Mouse (Mus musculus) brain, embryonic 18.5 days (tissue): ENCODE measurements around the gene Upb1.
A peak's percentile ranks its signal among the peaks of the same experiment; 100 is the strongest.
"Not testable (repeated sequence)": the region's sequence is repeated elsewhere in the genome, so short reads cannot be mapped to it uniquely, and the experiment has no call there.

Source experiments
- DNase-seq: peaks from one replicate; pipeline ENCODE4 v3.0.0-alpha.2; 2012; ENCODE audit warnings: low read depth, low spot score

The Upb1 gene

DNA sequence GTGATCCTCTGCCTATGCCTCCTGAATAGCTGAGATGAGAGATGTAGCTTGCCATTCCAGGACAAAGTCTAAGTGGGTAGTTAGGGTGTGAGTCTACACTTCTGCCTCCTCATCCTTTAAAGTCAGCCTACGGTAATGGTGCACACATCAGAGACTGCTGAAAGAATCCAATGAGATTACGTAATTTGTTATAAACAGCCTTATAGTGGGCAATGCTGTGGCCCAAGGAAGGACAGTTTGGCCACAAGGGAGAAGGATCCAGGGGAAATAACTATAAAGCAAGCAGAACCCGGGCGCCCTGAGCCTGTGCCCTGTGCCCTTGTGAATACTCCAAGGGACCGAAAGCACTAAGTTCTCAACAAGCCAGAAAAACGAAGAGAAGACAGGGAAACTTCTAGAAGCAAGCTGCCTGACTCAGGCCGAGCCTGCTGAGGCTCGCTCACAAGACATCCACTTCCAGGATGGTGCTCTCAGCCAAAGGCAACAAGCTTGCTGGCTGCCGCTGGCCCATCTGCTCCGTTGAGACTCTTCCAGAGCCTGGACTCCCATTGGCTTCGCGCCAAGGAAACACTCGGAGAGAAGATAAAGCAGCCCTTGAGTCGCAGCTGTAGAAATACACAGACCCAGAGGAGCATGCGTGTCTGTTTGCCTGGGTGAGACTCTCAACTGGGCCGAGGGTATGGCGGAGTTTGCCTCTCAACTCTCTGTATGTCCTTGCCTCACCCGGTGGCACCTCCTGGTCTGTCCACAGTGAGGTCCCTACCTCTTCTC lies 55.3 kb downstream of the Upb1 start:
- DNase-seq = not testable (repeated sequence)

- DNase-seq = no peak
Measured at GRCm38 (mm10) chr10:75457852-75458251, 56.9 kb downstream of the Upb1 start.

GRCm38 (mm10) chr10:75458329-75458728 lies 57.4 kb downstream of the Upb1 start:
- no peak for DNase-seq

- no peak for DNase-seq
Measured at GRCm38 (mm10) chr10:75462728-75463127, 61.8 kb downstream of the Upb1 start.

GRCm38 (mm10) chr10:75465781-75466550 lies 65.1 kb downstream of the Upb1 start:
- DNase-seq = no peak

- DNase-seq = no peak
Measured at GRCm38 (mm10) chr10:75473411-75473810, 72.5 kb downstream of the Upb1 start.

DNA sequence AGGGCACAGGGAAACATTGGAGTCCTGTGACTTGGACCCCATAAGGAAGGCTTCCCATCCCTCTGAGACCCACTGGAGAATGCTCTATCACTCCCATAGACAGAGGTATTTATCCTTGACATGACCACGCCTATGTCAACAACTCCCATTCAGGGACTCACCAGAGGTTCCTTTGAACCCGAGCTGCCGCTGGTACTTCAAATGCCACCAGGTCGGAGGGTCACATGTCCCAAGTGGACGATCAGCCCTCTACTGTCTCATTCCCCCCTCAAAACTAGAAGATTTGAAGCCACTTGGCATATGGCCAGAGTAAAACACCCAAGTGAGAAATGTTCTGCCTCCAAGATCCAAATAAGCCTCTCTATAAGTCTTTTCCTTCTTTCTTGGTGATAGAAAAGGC lies 73.7 kb downstream of the Upb1 start:
- DNase-seq = no peak

- not testable (repeated sequence) for DNase-seq
Measured at GRCm38 (mm10) chr10:75475139-75475850, 74.4 kb downstream of the Upb1 start.

DNA sequence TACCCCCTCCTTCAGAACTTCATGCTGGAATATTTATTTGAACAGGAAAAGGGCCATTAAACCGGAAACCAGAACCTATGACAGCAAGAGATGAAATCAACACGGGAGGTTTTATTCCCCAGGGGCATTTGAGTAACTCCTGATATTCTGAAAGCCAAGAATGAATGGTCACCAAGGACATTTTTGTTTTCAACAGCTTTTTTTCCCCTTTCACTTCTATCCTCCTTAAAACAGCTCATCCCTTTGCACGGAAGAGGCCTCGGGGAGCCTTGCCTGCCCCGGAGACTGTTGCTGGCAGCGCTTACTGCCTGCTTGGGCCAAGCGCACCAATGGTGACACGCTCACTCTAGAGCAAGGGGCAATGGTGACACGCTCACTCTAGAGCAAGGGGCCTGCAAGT lies 76.1 kb downstream of the Upb1 start:
- DNase-seq = no peak

- DNase-seq = no peak
Measured at GRCm38 (mm10) chr10:75479955-75480354, 79.0 kb downstream of the Upb1 start.

GRCm38 (mm10) chr10:75481703-75482102 lies 80.8 kb downstream of the Upb1 start:
- DNase-seq = no peak

- DNase-seq = no peak
Measured at GRCm38 (mm10) chr10:75482271-75482670, 81.4 kb downstream of the Upb1 start.

- DNase-seq = no peak
Measured at GRCm38 (mm10) chr10:75482919-75483483, 82.1 kb downstream of the Upb1 start.

DNA sequence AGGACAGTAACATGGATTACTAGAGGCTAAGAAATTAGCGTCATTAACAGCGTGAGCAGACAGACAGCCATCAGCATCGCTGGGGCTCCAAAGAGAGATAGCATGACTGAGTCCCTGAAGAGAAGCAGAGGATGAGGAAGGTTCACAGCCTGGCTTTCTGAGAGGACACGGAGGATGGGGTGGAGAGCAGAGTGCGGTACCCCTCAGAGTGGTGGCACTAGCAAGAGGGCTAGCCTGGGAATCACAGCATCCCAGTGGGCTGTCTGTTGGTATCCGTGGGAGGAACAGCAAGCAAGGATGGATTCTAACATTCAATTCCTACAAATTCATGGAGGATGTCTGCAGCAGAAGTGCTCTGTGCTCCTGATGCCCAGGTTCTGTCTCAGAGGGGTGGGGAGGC lies 83.2 kb downstream of the Upb1 start:
- DNase-seq = no peak

DNA sequence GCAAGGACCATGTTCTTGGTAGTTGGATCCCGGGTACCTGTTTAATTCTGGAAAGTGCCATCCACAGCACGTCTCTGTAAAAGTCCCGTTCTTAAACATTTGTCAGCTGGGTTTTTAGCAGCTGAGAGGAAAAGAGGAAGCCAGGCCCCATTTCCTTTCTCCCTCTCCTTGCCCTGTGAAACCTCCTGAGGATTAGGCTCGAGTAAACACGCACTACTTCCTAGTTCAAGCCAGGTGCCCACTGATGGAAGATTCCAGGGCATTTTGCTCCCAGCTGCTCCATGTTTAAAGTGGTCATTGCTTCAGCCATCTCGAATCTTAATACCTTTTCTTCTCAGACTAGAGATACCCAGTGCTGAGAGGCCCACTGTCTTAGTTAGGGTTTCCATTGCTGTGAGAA lies 83.9 kb downstream of the Upb1 start:
- no peak for DNase-seq

- DNase-seq = peak; percentile 39
Measured at GRCm38 (mm10) chr10:75486086-75486979, 85.4 kb downstream of the Upb1 start.

DNA sequence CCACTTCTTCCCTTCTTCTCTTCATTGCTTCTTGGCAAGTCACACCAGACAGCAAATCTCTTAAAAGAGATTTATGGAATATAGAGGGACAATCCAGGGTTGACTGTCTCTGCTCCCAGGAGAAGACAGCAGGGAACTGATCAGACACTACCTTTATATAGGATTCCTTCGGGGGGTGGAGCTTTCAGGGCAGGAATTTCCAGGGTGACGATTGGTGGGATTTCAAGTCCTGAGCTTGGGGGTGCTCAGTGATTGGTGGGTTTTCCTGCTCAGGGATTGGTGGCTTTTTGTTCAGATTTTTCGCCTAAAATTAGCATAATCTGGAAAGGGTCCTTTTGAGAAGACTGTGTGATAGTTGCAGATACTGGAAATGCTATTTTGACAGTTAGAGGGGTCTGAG lies 86.2 kb downstream of the Upb1 start:
- DNase-seq = no peak

GRCm38 (mm10) chr10:75489522-75489921 lies 88.6 kb downstream of the Upb1 start:
- no peak for DNase-seq

DNA sequence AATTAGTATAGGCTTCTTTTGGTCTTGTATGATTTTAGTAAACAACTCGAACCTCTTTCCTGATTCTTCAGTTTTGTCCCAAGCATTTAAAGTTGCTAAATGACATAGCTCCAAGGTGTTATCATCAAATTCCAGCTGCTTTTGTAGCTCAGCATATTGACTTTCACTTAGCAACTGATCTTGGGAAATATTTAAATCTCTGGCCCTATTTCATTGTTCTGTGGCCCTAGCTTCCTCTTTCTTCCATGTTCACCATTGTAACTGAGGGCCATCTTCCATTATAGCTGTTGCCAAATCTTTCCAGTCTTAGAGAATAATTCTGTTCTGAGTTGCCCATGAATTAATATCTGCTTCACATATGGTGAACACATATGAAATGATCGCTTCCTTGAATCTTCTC lies 89.8 kb downstream of the Upb1 start:
- no peak for DNase-seq
